Mouse (Mus musculus) thymus, adult 2 months (tissue): ENCODE data around the gene Macrod1.

Source experiments
- CTCF ChIP-seq: fragments of 200-500 bp; IDR thresholded peaks from 2 replicates; pipeline ENCODE4 v1.5.1; 2012; ENCODE audit warnings: mild to moderate bottlenecking, control low read depth, low read length, moderate library complexity, borderline replicate concordance; ENCODE audit not compliant: control insufficient read depth, poor library complexity, insufficient read depth; ENCODE audit errors: extremely low read depth
- POLR2A ChIP-seq: fragments of 200-500 bp; IDR thresholded peaks from 2 replicates; pipeline ENCODE4 v1.6.1; 2012; ENCODE audit warnings: mild to moderate bottlenecking, low read length, control low read depth, moderate library complexity; ENCODE audit not compliant: control insufficient read depth, poor library complexity, insufficient read depth; ENCODE audit errors: extremely low read depth

- no peak for TF ChIP-seq CTCF
- no peak for TF ChIP-seq POLR2A
Observed at GRCm38 (mm10) chr19:7126209-7126608, 69.6 kb downstream of the Macrod1 start.
